Mouse (Mus musculus): ENCODE data around the gene Rasal1. TPM values are rescaled to one million over a fixed set of nuclear protein-coding genes. Genes with fewer than 3 reads are reported as not detected.

Rasal1 gene
- total and polyA plus RNA-seq, 3 experiments: 0.69 to 4.5 TPM; not detected in 1

DNA sequence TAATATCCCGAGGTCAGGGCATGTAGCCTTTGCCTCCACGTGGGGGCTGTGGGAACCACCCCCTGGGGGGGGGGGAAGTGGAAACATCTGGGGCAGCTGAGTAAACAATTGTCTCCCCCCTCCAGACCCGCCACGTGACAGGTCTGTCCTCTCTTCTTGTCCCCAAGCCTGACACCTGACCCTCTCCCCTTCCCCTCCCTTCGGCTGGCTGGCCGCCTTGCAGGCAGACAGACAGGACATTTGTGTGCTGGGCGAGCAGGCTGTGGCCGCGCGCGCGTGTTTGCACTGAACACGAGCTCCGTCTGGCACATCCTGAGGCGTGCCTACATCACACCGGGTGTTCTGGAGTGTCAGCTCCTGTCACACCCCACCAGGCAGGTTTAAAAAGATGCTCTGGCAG, 57.9 kb downstream of the Rasal1 start:
- H3K9ac ChIP-seq (ENCODE audit: control insufficient read depth, low read depth, low read length, poor library complexity, severe bottlenecking): no peak overlapping the region

DNA sequence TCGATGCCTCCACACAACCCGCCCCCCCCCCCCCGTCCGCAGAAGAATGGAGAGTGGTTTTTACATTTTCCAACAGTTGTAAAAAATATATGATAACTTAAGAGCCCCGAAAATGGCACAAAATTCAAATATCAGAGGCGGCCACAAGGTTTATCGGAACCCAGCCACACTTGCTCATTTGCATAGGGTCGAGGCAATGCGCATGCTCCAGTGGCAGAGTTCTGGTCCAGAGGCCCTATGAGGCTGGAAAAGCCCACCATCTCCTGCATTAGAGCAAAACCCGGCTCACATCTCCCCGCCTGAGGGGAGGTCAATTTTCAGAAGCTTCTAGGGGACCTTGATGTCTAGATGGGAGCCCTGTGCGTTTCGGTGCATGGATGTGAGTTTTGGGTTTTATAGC, 58.4 kb downstream of the Rasal1 start:
- H3K27me3 ChIP-seq (ENCODE audit: control insufficient read depth in 1 of 2, insufficient read depth in 2 of 2, low read length in 2 of 2): no peaks in the 10 kb centered on the region
- H3K4me1 ChIP-seq (ENCODE audit: control insufficient read depth in 1 of 2, insufficient read depth in 2 of 2, low read length in 2 of 2): no peaks in the 10 kb centered on the region
- no peaks in the 10 kb centered on the region for H3K36me3 ChIP-seq (ENCODE audit: control insufficient read depth in 1 of 2, insufficient read depth in 2 of 2, low read length in 2 of 2)
- DNase-seq (ENCODE audit: low read depth, low spot score): no peak
- H3K9me3 ChIP-seq (replicated peaks; ENCODE audit: insufficient read depth, low read length): no peaks in the 10 kb centered on the region
- H3K4me3 ChIP-seq (ENCODE audit: control insufficient read depth in 1 of 2, insufficient read depth in 1 of 2, low read depth in 2 of 2, low read length in 2 of 2): no peak overlapping the region
- TF ChIP-seq TAL1 (IDR thresholded peaks at IDR 0.05; ENCODE audit: low read length) (no peak), NRF1 (IDR thresholded peaks at IDR 0.05; ENCODE audit: insufficient read depth, low read depth, low read length, poor library complexity, severe bottlenecking) (no peak), SIN3A (IDR thresholded peaks at IDR 0.05; ENCODE audit: low read length) (no peak), MYC (IDR thresholded peaks at IDR 0.05; ENCODE audit: low read depth, low read length) (no peak), RCOR1 (IDR thresholded peaks at IDR 0.05; ENCODE audit: low read depth, low read length) (no peak), E2F4 (IDR thresholded peaks at IDR 0.05; ENCODE audit: borderline replicate concordance, low read depth, low read length) (no peak)
- no peak overlapping the region for H3K27ac ChIP-seq (ENCODE audit: control insufficient read depth, low read depth, low read length)
- H3K79me2 ChIP-seq (ENCODE audit: control insufficient read depth, insufficient read depth, low read length, poor library complexity): no peaks in the 10 kb centered on the region
- H3K9ac ChIP-seq (ENCODE audit: control insufficient read depth, low read depth, low read length, poor library complexity, severe bottlenecking): no peak overlapping the region

More for the DNA sequence above, 57.9 kb downstream of the Rasal1 start:
- TF ChIP-seq NELFE (IDR thresholded peaks at IDR 0.05; ENCODE audit: low read depth, low read length) (no peak), ZC3H11A (IDR thresholded peaks at IDR 0.05; ENCODE audit: low read depth, low read length) (no peak), GATA1 (IDR thresholded peaks at IDR 0.05; ENCODE audit: low read depth, low read length) (no peak), USF2 (IDR thresholded peaks at IDR 0.05; ENCODE audit: borderline replicate concordance in 1 of 2, insufficient read depth in 1 of 2, low read depth in 1 of 2, low read length in 2 of 2) (no peak), CHD2 (IDR thresholded peaks at IDR 0.05; ENCODE audit: low read length) (no peak), TCF12 (IDR thresholded peaks at IDR 0.05; ENCODE audit: low read depth, low read length) (no peak), SMC3 (IDR thresholded peaks at IDR 0.05; ENCODE audit: low read depth, low read length) (no peak), POLR2A (IDR thresholded peaks at IDR 0.05; ENCODE audit: control insufficient read depth in 1 of 2, insufficient read depth in 1 of 2, low read depth in 1 of 2, low read length in 2 of 2, poor library complexity in 1 of 2) (no peak), ELF1 (IDR thresholded peaks at IDR 0.05; ENCODE audit: low read depth, low read length) (no peak), MEF2A (IDR thresholded peaks at IDR 0.05; ENCODE audit: extremely low read depth, insufficient replicate concordance, low read depth, low read length, poor library complexity, severe bottlenecking) (no peak), USF1 (IDR thresholded peaks at IDR 0.05; ENCODE audit: low read depth, low read length) (no peak), SIN3A (IDR thresholded peaks at IDR 0.05; ENCODE audit: low read length) (no peak), TAL1 (IDR thresholded peaks at IDR 0.05; ENCODE audit: low read length) (no peak), CHD1 (IDR thresholded peaks at IDR 0.05; ENCODE audit: low read depth, low read length) (no peak)
- no peak overlapping the region for H3K4me3 ChIP-seq (ENCODE audit: control insufficient read depth in 1 of 2, insufficient read depth in 1 of 2, low read depth in 2 of 2, low read length in 2 of 2)
- no peaks in the 10 kb centered on the region for H3K36me3 ChIP-seq (ENCODE audit: control insufficient read depth in 1 of 2, insufficient read depth in 2 of 2, low read length in 2 of 2)
- H3K79me2 ChIP-seq (ENCODE audit: control insufficient read depth, insufficient read depth, low read length, poor library complexity): no peaks in the 10 kb centered on the region
- H3K27me3 ChIP-seq (ENCODE audit: control insufficient read depth in 1 of 2, insufficient read depth in 2 of 2, low read length in 2 of 2): no peaks in the 10 kb centered on the region
- no peaks in the 10 kb centered on the region for H3K9me3 ChIP-seq (replicated peaks; ENCODE audit: insufficient read depth, low read length)
- DNase-seq (ENCODE audit: low read depth, low spot score): no peak
- no peaks in the 10 kb centered on the region for H3K4me1 ChIP-seq (ENCODE audit: control insufficient read depth in 1 of 2, insufficient read depth in 2 of 2, low read length in 2 of 2)
- no peak overlapping the region for H3K27ac ChIP-seq (ENCODE audit: control insufficient read depth, low read depth, low read length)

All from MEL (cell line).